Mouse (Mus musculus) natural killer cell, adult 2 months (primary cell): ENCODE measurements at regions not wholly inside any gene's neighbourhood (a gene's known extent, or its start where the extent isn't known, plus 50 kb on each side); places are given as distances from the start of the nearest gene placed in this dataset.

Experiments used
- DNase-seq, 2 experiments: peaks; one replicate each; pipeline ENCODE4 v3.0.0; 2022; ENCODE audit warnings: low spot score in 2 of 2

DNA sequence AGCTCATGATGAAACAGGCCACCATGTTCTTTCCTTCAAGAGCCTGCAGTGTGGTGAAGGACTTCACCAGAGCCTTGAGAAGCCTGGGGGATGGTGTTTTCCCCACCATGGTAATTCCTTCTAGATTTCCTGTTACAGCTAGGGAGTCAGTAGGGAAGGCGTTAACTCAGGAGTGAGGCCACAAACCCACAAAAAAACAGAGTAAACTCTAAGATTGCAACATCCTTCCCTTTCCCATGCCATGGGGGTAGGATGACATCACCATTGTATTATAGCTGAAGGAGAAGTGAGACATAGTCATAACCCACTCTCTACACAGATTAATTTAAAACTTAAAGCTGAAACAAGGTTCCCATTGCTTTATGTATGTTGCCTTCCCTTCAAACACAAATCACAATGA lies 218.7 kb upstream of the F930015N05Rik start:
- DNase-seq: no peak

DNA sequence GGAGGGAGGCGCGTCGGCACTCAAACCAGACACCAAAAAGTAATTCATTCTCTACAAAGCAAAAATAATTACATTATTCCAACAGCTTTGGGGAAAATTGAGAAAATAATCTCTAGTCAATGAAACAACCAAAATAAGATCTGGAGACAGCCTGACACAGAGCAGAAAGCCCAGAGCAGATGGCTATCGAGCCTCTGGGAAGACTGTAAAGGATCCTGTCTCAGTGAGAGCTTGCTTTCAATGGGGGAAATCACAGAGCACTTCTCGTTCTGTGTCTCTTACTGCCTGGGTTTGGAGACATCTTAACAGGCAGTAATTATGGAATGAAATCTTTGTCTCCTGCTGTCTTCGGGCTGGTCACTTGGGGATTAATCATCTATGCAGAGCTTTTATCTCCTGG lies 226.7 kb upstream of the F930015N05Rik start:
- DNase-seq: no peak

DNA sequence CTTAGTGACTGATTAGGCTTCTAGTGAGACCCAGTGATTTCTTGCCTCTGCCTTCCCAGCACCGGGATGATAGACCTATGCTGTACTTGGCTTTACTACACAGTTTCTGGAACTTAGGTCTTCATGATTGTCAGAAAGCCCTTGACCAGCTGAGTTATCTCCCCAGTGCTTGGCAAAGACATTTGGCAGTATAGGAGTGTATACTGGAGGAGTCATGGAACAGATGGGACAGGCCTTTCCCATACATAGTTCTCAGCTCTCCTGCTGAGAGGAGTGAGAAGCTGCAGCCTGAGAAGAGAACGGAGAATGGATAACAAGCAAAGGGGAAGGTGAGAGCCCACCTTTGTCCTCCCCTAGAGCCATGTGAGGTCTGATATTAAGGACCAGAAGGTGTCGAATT lies 230.6 kb upstream of the F930015N05Rik start:
- DNase-seq: no peak

DNA sequence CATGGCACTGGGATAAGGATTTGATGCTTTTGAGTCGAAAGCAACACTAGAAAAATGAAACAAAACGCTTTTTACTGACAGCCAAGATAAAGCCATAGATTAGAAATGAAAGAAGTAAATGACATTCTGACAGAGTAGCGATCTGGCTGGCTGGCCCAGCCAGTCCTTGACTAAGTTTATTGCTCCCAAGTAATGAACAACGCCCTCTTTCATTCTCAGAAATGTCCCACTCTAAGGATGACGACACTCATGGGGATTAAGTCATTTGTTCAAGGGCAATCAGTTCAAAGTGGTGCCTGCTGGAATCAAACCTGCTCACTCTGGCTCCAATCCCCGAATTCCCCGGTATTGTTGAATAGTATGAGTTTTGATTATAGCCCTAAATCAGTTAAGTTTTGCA lies 231.1 kb upstream of the F930015N05Rik start:
- DNase-seq: no peak

DNA sequence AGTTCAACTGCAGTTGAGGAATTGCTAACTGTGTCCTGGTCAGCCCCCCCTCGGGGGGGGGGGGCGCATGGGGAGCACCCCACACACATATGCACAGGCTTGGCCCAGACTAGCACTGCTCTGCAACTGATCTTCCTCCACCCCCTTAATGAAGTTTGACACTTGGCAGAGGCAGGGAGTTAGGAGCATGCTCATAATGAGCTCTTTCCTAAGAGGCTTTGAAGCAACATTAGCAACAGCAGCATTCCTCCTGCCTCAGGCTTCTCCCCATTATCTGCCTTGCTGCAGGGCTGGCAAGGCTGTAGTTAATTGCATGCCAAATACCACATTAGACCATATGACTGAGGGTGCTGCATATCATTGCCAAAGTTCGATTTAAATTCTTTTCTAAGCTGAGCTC lies 235.4 kb upstream of the F930015N05Rik start:
- DNase-seq: no peak

DNA sequence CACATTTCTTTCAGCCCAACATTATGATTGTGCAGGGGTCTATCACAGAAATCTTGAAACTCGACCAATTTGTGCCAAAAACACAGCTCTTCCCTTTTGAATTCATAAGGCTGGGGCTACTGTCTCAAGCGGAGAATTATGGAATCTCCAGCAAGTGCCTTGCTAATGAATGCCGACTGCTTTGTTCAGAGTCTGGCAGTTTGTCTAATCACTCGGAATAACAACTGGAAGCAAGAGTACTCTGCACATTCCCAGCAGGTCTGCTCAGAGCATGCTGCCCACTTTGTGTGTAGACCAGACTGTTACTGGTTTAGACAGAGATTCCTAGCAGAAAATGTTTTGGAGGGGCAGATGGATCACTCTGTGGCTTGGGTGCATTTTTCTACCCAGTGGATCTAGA lies 237.1 kb upstream of the F930015N05Rik start:
- no peak for DNase-seq

DNA sequence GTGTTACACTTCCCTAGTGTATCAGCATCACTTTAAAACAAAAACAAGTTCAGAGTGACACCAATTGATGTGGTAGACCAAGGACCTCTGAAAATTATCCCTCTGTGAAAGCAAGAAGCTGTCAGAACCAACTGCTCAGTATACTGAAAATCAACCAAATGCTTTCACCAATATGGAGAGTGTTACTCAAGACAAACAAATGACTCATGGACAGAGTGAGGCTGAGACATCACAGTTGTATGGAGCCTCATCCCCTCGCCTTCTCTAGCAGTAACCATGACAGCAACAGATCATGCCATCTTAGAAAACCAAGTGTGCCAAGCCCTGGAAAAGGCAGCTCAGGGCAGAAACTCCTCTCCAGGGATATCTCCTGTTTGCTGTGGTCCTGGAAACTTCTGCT lies 267.3 kb upstream of the F930015N05Rik start:
- no peak for DNase-seq

DNA sequence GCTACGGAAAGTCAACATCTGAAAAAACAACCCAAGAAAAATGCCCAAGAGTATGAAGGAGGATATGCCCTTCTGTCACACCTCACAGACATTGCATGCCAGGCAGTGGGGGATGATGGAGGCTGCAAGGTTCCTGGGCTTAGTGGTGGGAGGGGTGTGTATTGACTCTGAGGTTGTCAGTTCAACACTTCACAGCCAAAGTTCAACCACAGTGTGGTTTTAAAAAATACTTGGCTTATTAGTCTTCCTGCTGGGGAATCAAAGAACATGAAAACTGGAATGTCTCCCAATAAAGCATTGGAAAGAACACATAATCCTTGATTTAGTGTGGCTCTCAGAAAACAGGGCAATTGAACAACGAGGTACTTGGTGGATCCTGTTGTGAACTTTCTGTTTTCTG lies 267.0 kb upstream of the Elac2 start:
- DNase-seq: no peak

DNA sequence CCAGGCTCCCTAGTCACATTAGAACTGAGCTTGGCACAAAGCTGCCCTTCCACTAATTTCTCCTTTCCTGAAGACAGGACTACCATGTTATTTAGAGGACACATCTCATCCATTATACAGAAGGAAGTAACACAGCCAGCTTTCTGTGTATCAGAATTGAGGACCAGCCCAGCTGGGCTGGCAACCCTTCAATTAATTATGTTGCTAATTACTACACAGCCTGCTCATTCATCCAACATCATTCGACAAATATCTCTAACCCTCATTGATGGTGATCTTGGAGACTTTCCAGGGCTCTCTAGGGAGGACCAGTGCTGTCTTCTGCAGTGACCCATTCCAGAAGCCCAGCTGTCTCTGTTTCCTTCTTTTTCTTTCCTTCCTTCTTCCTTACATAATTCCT lies 263.7 kb upstream of the Elac2 start:
- DNase-seq: no peak

DNA sequence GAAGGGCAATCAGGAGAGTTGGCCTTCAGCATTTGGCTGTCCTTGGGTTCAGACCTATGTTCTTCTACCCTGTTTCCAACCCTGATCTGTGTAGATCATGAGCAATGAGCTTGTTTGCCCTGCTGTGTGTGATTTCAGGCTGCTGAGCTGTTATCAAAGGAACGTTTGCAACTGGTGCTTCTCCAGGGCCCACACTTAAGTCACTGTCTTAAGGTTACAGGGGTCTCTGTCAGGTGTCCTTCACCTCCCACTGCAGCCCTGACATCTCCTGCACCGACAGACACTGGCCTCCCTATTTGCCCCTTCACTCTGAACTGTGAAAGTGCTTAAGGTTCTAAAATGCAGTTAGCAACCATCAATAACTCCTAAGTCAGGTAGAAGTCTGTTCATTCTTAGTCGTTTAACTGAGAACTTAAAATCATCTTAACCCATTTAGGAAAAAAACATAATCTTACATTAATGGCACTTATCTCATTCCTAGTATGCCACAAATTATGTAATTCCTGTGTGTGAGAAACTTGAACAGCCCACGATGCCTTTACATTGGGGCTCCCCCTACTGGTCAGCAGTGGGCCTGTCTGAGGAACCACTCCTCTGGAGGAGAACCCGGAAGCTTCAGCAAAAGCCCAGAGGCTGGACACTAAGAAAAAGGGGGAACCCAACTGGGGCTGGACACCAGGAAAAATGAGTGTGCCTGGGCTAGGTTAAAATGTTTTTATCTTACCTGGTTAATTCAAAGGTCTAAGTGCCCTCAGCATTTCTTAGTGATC lies 260.3 kb upstream of the Elac2 start:
- peak; percentile 18 to 37 for DNase-seq

DNA sequence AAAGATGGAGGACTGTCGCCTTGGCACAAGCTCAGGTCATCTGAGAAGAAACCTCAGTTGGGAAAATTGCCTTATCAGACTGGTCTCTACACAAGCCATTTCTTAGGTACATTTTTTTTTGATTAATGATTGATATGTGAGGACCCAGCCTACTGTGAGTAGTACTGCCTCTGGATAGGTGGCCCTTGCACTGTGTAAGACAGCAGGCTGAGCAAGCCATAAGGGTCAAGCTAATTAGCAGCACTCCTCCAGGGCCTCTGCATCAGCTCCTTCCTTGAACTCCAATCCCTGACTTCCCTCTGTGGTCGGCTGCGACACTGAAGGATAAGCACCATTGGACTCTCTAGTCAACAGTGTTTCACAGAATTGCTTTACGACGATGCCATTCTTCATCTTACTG lies 252.6 kb upstream of the Elac2 start:
- DNase-seq: no peak

DNA sequence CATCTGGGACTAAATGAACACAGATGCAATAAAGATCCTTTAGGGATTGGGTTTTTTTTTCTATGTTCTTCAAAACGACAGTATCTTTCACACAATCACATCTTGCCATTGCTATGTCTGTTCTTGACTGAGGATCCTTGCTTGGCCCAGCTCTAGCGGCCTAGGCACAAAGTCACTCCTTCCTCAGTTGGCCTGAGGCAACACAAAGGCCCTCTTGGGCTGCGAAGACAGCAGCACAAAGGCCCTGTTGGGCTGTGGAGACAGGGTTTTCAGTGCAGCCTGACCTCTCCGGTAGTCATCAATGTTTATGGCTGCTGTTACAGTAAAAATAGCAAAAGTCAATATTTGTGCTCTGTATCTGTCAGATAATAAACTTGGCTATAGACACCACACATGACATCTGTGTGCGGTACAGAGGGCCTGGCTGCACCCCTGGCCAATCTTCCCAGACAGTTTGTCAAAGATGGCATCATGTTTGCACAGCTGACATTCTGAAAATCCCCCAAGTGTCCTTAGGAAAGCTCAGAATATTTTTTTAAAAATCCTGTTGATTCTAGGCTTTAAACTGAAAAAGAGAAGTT lies 250.9 kb upstream of the Elac2 start:
- DNase-seq: no peak

DNA sequence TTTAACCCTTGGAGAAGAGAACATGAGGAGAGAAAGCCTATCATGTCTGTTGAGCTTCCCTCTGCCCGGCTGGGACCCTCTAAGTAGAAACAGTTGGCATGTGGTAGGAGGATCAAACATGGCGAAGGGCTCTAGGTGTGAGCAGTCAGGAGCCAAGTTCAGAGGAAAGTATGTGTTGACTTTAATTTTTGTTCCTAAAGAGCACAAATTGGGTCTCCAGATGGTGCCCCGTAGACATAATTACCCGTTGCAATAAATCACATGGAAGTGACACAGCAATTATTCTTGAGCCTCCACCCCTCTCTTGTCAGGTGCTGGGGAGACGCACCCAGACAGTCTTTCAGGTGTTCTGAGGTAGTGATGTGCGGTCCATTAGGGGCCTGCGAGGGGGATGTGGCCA lies 239.9 kb upstream of the Elac2 start:
- DNase-seq: no peak

DNA sequence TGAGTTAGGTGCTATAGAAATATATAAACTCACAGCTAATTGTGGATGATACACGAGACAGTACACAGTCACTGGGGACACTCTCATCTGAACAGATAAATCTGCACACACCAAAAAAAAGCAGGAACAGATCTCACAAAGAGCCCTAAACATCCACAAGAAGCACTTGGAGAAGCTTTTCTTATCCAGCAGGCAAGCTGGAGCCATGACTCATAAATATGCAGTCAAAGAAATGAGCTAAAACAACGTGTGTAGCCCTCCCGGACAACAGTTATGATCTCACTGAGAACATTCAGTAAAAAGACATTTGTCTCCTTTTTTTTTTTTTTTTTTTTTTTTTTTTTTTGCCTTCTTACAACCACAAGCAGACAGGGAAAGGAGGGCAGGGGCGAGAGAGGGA lies 235.1 kb upstream of the Elac2 start:
- DNase-seq: no peak

DNA sequence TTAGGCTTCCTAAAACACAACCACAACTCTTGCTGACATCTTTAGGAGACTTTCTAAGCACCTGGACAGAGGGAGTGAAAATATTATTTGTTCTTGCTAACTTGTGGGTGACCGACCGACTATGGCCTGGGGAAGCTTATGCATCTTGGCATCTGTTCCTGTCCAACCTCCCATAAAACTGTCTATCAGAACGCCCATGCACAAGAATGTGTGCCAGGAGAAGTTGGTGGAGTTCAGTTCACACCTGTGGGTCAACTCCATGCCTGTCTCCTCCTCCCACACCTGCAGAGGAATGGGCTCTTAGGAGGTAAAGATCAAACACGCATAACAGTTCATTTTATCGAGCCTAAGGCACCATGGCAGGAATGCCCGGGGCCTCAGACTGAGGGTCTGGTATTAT lies 232.7 kb upstream of the Elac2 start:
- DNase-seq: no peak

DNA sequence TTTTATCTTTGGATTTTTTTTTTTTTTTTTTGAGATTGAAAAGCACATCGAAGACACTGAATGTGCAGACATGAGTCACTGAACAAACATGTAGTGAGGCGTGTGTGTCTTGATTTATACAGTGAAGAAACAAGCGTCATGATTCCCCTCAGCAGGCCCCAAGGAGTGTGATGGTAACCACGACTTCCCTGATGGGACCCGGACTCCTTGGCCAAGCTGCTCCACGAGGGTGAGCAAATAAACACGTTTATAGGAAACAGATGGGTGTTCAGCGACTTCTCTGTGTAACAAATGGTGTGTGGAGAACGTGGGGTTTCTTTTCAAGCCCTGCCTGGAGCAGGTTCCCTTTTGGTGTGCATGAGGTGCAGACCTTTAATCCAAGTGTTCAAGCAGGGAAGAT lies 228.9 kb upstream of the Elac2 start:
- DNase-seq: no peak

DNA sequence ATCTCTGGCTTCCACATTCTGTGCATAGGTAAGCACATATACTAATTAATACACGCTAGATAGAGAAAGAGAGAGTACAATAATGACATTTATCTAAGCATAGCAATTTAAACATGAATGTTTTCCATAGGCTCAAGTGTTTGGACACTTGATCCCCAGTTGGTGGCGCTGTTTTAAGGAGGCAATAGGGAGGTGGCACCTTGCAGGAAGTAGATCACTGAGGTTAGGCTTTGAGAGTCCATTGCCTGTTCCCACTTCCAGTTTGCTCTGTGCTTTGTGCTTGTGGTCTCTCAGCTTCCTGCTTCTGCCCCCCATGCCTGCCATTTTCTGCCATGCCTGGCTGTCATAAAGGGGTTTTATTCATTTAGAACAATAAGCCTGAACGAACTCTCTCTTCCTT lies 226.5 kb upstream of the Elac2 start:
- no peak for DNase-seq

DNA sequence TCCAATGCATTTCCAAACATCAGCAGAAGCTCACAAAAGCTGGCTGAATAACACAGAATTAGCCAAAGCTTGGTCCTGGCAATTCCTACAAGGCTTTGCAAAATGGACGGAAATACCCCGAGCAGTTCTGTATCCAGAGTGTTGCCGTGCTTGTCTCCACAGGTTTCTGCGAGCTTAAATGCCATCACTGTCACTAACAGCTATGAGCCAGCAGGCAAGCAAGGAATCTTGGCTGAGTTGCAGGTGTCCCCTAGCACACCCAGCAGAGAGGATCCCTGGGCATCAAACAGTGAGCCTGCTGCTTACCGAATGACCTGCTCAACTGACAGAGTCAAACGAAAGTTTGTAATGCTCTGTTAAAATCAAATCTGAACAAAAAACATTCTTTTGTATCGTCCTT lies 226.0 kb upstream of the Elac2 start:
- DNase-seq: no peak

DNA sequence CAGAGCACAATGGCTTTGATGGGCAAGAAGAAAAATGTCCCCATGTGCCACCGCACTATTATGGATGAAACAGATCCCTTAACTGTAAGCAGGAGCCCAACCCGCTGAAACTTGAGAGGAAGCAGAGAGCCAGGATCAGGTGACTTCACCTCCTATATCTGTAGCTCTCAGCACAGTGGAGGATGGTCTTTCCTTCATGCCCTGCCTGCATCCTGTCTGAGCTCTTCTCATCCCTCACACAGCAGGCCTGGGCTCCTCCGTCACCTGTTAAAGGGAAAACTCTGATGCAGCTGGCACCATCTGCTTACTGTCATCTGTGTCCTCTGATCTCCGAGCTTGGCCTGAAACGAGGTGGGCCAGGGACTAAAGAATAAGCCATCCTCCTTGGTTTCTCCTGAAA lies 224.8 kb upstream of the Elac2 start:
- DNase-seq: no peak

DNA sequence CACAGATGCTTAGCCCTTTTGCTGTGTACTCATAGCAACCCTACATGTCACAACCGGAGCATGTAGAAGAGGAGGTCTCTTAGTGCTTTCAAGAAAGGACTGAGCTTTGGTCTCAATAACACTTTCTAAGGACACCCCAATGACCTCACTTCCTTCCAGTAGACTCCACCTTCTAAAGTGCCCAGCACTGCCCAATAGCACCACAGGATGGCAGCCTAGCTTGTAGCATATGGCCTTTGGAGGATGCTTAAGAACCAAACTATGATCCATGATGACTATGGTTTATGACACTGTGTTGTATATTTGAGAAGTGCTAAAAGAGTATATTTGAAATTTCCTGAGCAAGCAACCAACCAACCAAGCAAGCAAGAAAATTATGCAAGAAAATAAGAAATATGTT lies 223.3 kb upstream of the Elac2 start:
- DNase-seq: no peak

DNA sequence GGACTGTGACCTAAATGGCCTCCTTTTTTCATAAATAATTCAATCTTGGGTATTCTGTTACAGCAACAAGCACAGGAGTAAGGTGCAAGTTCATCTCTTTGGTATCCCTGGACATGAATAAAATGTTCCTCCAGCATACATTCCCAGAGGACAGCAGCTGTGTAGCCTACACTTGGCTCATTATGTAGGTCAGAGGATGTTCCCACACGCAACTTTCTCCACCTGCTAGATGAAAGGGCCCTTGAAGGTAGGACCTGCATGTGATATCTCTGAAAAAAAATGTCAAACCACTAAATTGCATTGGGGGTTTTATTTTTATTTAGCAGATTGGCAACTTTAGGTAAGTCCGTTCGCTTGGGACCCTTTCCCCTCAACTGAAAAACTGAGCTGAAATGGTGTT lies 218.2 kb upstream of the Elac2 start:
- no peak for DNase-seq

DNA sequence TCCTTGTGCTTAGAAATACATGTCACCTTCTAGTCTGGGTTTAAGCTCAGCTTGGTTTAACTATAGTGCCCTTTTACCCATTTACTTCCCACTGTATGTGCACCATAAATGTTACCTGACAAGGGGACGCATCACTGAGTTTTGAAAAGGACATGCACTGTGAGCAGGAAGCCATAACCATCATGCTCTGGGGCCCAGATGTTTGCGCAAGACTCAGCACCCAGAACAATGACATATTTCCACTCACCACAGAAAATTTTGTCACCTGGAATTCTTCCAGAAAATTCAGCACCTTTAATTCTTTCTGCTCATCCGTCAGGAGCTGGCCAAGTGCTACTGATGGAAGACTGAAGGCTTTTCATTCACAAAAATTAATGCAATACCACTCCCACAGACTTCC lies 216.1 kb upstream of the Elac2 start:
- no peak for DNase-seq

DNA sequence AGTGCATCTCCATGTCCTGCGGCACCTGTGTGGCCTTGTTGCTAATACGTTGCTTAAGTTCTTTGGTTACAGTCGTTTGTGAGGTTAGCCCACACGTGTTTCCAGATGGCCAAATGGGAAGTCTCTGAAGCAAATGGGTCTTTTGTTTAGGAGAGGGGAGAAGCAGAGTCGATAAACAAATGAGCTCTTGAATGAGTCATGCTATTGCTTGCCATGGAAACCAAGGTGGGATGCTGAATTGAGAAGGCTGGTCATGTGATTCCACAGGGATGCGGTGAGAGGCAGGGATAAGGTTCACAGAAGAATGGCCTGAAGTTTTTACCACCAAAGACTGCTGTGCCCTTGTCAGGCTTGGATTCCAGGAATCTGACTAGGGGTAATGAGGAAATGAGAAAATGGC lies 214.8 kb upstream of the Elac2 start:
- no peak for DNase-seq

DNA sequence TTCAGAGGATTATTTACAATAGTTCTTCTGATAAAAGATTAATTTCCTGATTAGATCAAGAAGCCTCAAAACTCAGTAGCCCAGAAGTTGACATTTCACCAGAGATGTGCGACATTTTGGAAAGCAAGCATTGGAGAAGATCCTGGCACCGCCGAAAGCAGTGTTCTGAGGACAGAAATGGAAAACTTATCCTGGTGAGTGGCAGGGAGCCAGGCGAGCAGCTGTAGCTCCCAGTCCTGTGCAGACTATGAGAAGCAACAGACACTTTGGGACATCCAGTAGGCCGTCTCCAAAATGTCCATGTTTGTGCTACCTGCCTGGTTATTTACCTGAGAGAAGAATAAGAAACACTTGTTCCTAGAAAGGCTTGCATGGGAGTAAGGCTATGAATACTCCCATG lies 202.1 kb upstream of the Elac2 start:
- DNase-seq: no peak
